Mouse (Mus musculus): ENCODE results near the gene Ikbip.

Gene Ikbip

GRCm38 (mm10) chr10:91082550-91083392, at the start of gene Ikbip, which contains the start of gene Apaf1:
TSS of gene Ikbip (plus strand) at chr10:91082940.
TSS of gene Apaf1 (minus strand) at chr10:91082770.
- peak; percentile 94 for DNase-seq (ENCODE audit: low read depth, low spot score)

GRCm38 (mm10) chr10:91033942-91034341, 48.8 kb upstream of the Ikbip start:
- DNase-seq (ENCODE audit: low read depth, low spot score) = peak; percentile 54

- DNase-seq (ENCODE audit: low read depth, low spot score) = no peak
Measured at GRCm38 (mm10) chr10:91049696-91050095, 33.0 kb upstream of the Ikbip start.

DNA sequence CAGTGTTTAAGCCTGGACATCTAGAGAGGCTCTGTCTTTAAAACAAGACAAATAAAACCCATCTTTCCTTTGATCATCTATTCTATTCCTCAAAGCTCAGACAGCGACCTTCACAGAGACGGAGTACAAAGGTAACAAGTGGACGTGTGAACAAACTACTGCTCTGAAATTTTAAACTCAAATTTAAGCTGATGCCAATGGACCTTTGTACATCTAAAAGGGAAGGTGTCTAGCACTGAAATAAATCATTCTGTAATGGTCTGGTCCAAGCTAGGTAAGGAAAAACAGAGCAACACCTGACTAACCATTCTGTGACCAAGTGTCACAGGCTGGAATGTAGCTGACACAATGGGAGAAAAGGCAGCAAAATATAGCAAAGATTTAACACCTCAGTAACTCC, 31.6 kb upstream of the Ikbip start:
- no peak for DNase-seq (ENCODE audit: low read depth, low spot score)

- no peak for DNase-seq (ENCODE audit: low read depth, low spot score)
Measured at GRCm38 (mm10) chr10:91052734-91053133, 30.0 kb upstream of the Ikbip start.

DNA sequence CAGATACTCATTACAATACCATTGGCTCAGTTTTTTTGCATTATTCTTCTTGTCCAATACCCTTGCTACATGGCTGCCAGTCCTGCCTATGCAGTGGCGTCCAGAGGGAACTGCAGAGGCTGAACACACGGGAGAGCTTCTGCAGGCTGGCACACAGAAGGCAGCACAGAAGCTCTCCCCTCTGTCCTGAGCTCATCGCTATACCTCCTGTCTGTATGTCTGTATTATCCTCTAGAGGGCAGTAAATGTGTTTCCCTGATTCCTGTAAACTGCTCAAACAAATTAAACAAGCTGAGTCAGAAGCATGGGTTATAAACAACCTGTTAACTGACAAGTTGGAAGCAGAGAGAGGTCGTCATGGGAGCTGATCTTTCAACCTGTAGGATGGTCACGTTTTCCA, 22.0 kb upstream of the Ikbip start:
- no peak for DNase-seq (ENCODE audit: low read depth, low spot score)

DNA sequence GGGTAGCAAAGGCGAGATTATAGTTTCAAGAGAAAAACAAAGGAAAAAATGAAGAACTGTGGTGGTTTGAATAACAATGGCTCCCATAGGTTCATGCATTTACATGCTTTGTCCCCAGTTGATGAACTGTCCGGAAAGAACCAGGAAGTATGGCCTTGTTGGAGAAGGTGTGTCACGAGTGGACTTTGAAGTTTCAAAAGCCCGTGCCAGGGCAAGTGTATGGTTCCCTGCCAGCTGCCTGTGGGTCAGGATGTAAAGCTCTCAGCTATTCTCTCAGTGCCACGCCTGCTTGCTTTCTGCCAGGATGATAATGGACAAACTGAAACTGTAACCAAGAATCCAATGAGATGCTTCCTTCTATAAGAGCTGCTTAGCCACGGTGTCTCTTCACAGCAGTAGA, 20.4 kb upstream of the Ikbip start:
- no peak for DNase-seq (ENCODE audit: low read depth, low spot score)

GRCm38 (mm10) chr10:91071768-91072167, 11.0 kb upstream of the Ikbip start:
- DNase-seq (ENCODE audit: low read depth, low spot score) = no peak

DNA sequence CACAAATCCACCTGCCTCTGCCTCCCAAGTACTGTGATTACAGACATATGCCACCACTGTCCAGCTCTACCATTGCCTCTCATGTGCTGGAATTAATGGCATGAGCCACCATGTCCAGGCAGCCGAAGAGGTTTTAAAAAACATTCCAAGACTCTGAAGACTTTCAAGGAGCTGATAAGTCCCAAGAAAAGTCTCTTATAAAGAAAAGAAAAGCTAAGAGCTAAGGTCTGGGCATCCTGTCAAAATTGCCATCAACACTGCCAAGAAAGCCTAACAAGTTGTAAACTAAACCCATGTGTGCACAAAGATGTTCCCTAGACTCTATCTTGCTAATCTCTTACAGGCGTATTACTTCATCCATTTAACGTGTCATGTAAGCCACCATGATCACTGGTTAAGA, 9.4 kb upstream of the Ikbip start:
- no peak for DNase-seq (ENCODE audit: low read depth, low spot score)

GRCm38 (mm10) chr10:91076667-91077066, 6.1 kb upstream of the Ikbip start:
- DNase-seq (ENCODE audit: low read depth, low spot score) = no peak

- no peak for DNase-seq (ENCODE audit: low read depth, low spot score)
Measured at GRCm38 (mm10) chr10:91080540-91080939, 2.2 kb upstream of the Ikbip start.

GRCm38 (mm10) chr10:91081959-91082507, 707 bp upstream of the Ikbip start:
- DNase-seq (ENCODE audit: low read depth, low spot score) = no peak

GRCm38 (mm10) chr10:91083393-91083927, 720 bp downstream of the Ikbip start:
- DNase-seq (ENCODE audit: low read depth, low spot score) = no peak

DNA sequence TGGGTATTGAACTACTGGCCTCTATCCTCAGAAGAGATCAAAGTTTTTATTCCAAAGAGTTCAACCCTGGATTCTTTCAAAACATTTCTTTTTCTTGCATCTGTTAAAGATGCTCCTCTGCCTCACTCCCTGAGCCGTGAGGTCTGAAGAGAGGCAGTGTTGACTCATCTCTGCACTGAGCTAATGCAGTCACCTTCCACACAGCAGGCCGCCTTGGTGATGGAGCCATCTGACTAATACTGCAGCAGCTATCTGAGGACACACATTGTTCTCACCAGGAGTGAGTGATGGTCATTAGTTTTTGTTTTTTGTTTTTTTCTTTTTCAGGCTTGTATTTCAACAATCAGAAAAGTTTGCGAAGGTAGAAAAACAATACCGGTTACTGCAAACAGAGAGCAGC, 10.1 kb downstream of the Ikbip start:
- no peak for DNase-seq (ENCODE audit: low read depth, low spot score)

DNA sequence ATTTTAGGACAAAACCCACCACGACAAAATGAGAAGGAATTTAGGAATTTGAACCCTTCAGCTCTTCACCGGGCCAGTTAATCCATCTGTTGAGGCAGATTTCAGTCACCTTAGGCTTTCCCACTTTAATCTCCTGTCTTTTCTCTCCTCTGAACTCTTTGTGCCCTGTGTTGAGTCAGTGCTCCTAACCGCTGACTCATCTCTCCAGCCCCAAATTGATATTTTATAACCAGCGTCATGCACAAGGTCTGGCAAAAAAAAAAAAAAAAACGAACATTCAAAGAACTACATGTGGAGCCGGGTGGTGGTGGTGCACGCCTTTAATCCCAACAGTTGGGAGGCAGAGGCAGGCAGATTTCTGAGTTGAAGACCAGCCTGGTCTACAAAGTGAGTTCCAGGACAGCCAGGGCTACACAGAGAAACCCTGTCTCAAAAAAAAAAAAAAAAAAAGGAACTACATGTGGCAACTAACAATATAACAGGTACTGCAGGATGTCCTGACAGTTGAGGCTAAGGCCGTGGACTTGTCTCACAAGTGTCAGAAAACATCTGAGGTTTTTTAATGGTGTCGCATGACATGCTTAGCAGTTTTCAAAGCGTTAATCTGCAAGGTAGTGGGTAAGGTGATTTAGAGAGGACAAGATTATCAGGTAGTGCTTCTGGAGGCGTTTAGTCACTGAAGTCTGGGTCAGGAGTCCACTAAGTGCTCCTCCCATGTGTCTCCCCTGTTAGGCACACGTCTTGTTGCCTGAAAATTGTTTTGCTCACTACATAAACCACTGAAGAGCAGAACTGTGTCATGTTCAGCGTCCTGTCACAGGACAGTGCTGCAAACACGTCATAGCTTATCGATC, 11.7 kb downstream of the Ikbip start:
- DNase-seq (ENCODE audit: low read depth, low spot score) = no peak

DNA sequence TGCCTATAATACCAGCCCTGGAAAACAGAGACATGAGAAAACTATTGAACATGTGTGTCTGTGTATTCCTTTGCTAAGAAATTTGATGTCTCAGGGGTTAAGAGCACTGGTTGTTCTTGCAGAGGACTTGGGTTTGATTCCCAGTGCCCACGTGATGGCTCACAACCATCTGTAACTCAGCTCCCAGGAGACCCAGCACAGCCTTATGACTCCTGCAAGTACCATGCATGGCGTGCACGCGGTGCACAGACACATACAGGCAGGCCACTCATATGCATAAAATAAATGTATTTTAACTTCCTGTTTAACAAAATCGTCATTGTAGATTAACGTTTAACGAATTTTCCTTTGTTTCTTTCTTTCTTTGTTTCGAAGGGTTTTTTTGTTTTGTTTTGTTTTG, 15.3 kb downstream of the Ikbip start:
- no peak for DNase-seq (ENCODE audit: low read depth, low spot score)

GRCm38 (mm10) chr10:91100101-91100500, 17.4 kb downstream of the Ikbip start:
- DNase-seq (ENCODE audit: low read depth, low spot score) = no peak

DNA sequence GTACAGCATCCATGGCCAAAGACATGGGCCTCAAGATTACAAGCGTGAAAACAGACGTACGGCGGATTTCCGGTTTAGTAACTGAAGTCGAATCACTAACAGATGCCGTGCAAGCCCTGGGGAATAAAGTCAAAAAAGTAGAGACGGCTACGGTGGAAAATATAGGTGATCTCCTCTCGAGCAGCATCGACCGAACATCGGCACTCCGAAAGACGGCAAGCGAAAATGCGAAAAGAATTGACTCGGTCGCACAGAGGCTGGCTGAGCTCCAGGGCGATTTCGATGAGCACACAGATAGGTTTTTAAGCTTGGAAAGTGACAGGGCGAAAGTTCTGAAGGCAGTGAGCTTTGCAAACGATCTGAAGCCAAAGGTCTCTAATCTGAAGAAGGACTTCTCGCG, 19.2 kb downstream of the Ikbip start:
- DNase-seq (ENCODE audit: low read depth, low spot score) = no peak

DNA sequence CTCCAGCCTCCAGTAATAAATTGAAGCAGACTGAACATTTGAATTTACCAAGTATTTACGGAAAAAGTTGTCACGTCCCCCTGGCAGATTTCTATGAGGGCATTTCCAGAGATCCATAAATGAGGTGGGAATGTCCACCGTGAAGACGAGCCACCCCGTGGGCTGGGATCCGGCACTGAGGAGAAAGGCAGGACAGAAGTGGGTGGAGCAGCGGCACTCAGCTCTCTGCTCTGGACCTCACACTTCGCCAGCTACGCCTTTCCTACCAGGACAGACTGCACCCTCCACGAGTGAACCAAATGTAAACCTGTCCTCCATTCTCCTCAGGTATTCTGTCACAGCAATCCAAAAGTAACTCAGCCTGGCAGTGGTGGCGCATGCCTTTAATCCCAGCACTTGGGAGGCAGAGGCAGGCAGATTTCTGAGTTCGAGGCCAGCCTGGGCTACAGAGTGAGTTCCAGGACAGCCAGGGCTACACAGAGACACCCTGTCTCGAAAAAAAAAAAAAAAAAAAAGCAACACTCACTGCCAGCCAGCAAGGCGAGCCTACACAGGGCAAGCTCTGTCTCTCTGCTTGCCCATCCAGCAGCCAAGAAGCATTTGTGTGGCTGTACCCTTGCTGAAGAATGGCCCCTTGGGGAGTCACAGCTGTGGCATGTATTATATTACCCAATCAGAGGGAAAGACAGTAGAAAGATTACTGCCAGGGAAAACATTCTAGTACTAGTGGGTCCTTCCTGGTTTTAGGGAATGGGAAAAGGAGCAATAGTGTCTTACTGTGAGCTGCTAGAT, 20.3 kb downstream of the Ikbip start:
- no peak for DNase-seq (ENCODE audit: low read depth, low spot score)

DNA sequence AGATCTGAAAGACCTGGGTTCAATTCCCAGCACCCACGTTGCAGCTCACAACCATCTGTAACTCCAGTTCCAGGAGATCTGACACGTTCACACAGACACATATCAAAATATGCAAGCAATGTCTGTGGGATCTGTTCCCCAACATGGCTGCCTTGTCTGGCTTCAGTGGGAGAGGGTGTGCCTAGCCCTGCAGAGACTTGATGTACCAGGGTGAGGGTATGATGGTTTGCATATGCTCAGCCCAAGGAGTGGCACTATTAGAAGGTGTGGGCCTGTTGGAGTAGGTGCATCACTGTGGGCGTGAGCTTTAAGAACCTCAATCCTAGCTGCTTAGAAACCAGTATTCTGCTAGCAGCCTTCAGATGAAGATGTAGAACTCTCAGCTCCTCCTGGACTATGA, 23.2 kb downstream of the Ikbip start:
- DNase-seq (ENCODE audit: low read depth, low spot score) = no peak

GRCm38 (mm10) chr10:91109841-91110240, 27.1 kb downstream of the Ikbip start:
- no peak for DNase-seq (ENCODE audit: low read depth, low spot score)

All from WW6 (cell line).